Mouse (Mus musculus) forebrain, embryonic 16.5 days (tissue): Measurements from ENCODE around the gene Ppp1r14c. TPM values are rescaled to one million over a fixed set of nuclear protein-coding genes. Genes with fewer than 3 reads are reported as not detected.

Experiments used
- ATAC-seq: fragments of 200-750 bp; cut with Nextera tagmentation; 2 replicates; pipeline ENCODE4 v1.8.0; 2017; ENCODE audit warnings: mild to moderate bottlenecking, moderate library complexity
- H3K27ac ChIP-seq: fragments of 300-500 bp; sonication (generic); 2 replicates; pipeline ENCODE4 v1.5.1; 2014; ENCODE audit warnings: low read length, control low read depth
- H3K27me3 ChIP-seq: fragments of 300-500 bp; sonication (generic); replicated peaks from 2 replicates; pipeline ENCODE4 v1.6.1; 2014; ENCODE audit warnings: low read length; ENCODE audit not compliant: control insufficient read depth, insufficient read depth
- H3K36me3 ChIP-seq: fragments of 300-500 bp; sonication (generic); 2 replicates; pipeline ENCODE4 v1.6.1; 2014; ENCODE audit not compliant: control insufficient read depth, insufficient read depth
- H3K4me1 ChIP-seq: fragments of 300-500 bp; sonication (generic); replicated peaks from 2 replicates; pipeline ENCODE4 v1.6.1; 2014; ENCODE audit warnings: low read length; ENCODE audit not compliant: control insufficient read depth, insufficient read depth
- H3K4me2 ChIP-seq: fragments of 300-500 bp; sonication (generic); 2 replicates; pipeline ENCODE4 v1.6.1; 2014; ENCODE audit warnings: mild to moderate bottlenecking, low read length, control low read depth
- H3K4me3 ChIP-seq: fragments of 300-500 bp; sonication (generic); replicated peaks from 2 replicates; pipeline ENCODE4 v1.5.1; 2014; ENCODE audit warnings: mild to moderate bottlenecking, low read length, control low read depth
- H3K9ac ChIP-seq: fragments of 300-500 bp; sonication (generic); replicated peaks from 2 replicates; pipeline ENCODE4 v1.6.1; 2014; ENCODE audit warnings: low read depth, low read length, control low read depth
- H3K9me3 ChIP-seq: fragments of 300-500 bp; sonication (generic); 2 replicates; pipeline ENCODE4 v1.6.1; 2016; ENCODE audit warnings: low read length; ENCODE audit not compliant: control insufficient read depth
- WGBS: fragments of 180-500 bp; shearing (Covaris S2); extraction: QIAGEN DNeasy Blood & Tissue Kit; methylation state at CpG from one replicate; pipeline ENCODE4 v1.1.7; 2014; 5-methylcytosine and 5-hydroxymethylcytosine counted together
- polyA plus RNA-seq: library from polyadenylated mRNA; unstranded; fragments of >200 nt; fragmentation: Nextera tagmentation; extraction: Ambion mirVana; gene quantifications from 2 replicates; pipeline ENCODE4 v1.2.1, GENCODE M21; 2015

The Ppp1r14c gene
- polyA plus RNA-seq, 1 experiment from 2014 or later, result 56.5 TPM

- WGBS, result 70% methylated on average over 10 of the region's 10 CpGs
- Histone ChIP-seq H3K27ac (no peak overlapping the region), H3K27me3 (no peaks in the 10 kb centered on the region), H3K9me3 (no peaks in the 10 kb centered on the region), H3K4me1 (peaks cover 6% of the 10 kb centered on the region; the same call in 1 of the 2 replicates), H3K36me3 (no peaks in the 10 kb centered on the region), H3K9ac (no peak overlapping the region), H3K4me3 (no peak overlapping the region), H3K4me2 (no peak overlapping the region)
- ATAC-seq, result no peak
Measured at GRCm38 (mm10) chr10:3396008-3396795, 30.3 kb downstream of the Ppp1r14c start.

GRCm38 (mm10) chr10:3397406-3397805 lies 31.5 kb downstream of the Ppp1r14c start:
- no peak for ATAC-seq
- Histone ChIP-seq H3K27me3 (no peaks in the 10 kb centered on the region), H3K9ac (no peak overlapping the region), H3K4me1 (peaks cover 6% of the 10 kb centered on the region; the same call in 1 of the 2 replicates), H3K27ac (no peak overlapping the region), H3K9me3 (no peaks in the 10 kb centered on the region), H3K4me3 (no peak overlapping the region), H3K4me2 (no peak overlapping the region), H3K36me3 (no peaks in the 10 kb centered on the region)
- WGBS, result 85% methylated on average over 3 of the region's 3 CpGs

- Histone ChIP-seq H3K4me2 (no peak overlapping the region), H3K27me3 (no peaks in the 10 kb centered on the region), H3K9me3 (no peaks in the 10 kb centered on the region), H3K9ac (no peak overlapping the region), H3K27ac (no peak overlapping the region), H3K4me1 (peaks cover 6% of the 10 kb centered on the region; the same call in 1 of the 2 replicates), H3K4me3 (no peak overlapping the region), H3K36me3 (no peaks in the 10 kb centered on the region)
- ATAC-seq, result no peak
- WGBS, result 81% methylated on average over 5 of the region's 5 CpGs
Measured at GRCm38 (mm10) chr10:3398051-3398450, 32.2 kb downstream of the Ppp1r14c start.

GRCm38 (mm10) chr10:3402284-3402683 lies 36.4 kb downstream of the Ppp1r14c start:
- Histone ChIP-seq H3K4me1 (no peaks in the 10 kb centered on the region), H3K36me3 (no peaks in the 10 kb centered on the region), H3K27ac (no peak overlapping the region), H3K9ac (no peak overlapping the region), H3K27me3 (no peaks in the 10 kb centered on the region), H3K4me3 (no peak overlapping the region), H3K4me2 (no peak overlapping the region), H3K9me3 (no peaks in the 10 kb centered on the region)
- ATAC-seq, result no peak
- WGBS, result 71% methylated on average over 5 of the region's 5 CpGs

GRCm38 (mm10) chr10:3403416-3404137 lies 37.7 kb downstream of the Ppp1r14c start:
- WGBS, result 72% methylated on average over 7 of the region's 7 CpGs
- H3K9ac ChIP-seq, result no peak overlapping the region
- no peak overlapping the region for H3K4me3 ChIP-seq
- ATAC-seq, result no peak
- H3K27ac ChIP-seq, result no peak overlapping the region
- H3K36me3 ChIP-seq, result no peaks in the 10 kb centered on the region
- H3K9me3 ChIP-seq, result no peaks in the 10 kb centered on the region
- no peak overlapping the region for H3K4me2 ChIP-seq
- H3K27me3 ChIP-seq, result no peaks in the 10 kb centered on the region
- 0 out of 2 replicates have a peak, but pooled peaks cover under 1% of the 10 kb centered on the region for H3K4me1 ChIP-seq

GRCm38 (mm10) chr10:3404362-3404761 lies 38.5 kb downstream of the Ppp1r14c start:
- Histone ChIP-seq H3K36me3 (no peaks in the 10 kb centered on the region), H3K9me3 (no peaks in the 10 kb centered on the region), H3K4me2 (no peak overlapping the region), H3K27me3 (no peaks in the 10 kb centered on the region), H3K4me3 (no peak overlapping the region), H3K4me1 (0 out of 2 replicates have a peak, but pooled peaks cover 4% of the 10 kb centered on the region), H3K9ac (no peak overlapping the region), H3K27ac (no peak overlapping the region)
- 94% methylated on average over 4 of the region's 4 CpGs for WGBS
- no peak for ATAC-seq

- H3K9ac ChIP-seq, result no peak overlapping the region
- H3K4me2 ChIP-seq, result no peak overlapping the region
- 0 out of 2 replicates have a peak, but pooled peaks cover 4% of the 10 kb centered on the region for H3K4me1 ChIP-seq
- H3K27me3 ChIP-seq, result no peaks in the 10 kb centered on the region
- WGBS, result 77% methylated on average over 2 of the region's 2 CpGs
- no peak overlapping the region for H3K27ac ChIP-seq
- ATAC-seq, result no peak
- no peak overlapping the region for H3K4me3 ChIP-seq
- no peaks in the 10 kb centered on the region for H3K36me3 ChIP-seq
- no peaks in the 10 kb centered on the region for H3K9me3 ChIP-seq
Measured at GRCm38 (mm10) chr10:3406280-3406679, 40.4 kb downstream of the Ppp1r14c start.

GRCm38 (mm10) chr10:3408036-3408661 lies 42.3 kb downstream of the Ppp1r14c start:
- H3K27ac ChIP-seq, result no peak overlapping the region
- no peaks in the 10 kb centered on the region for H3K9me3 ChIP-seq
- no peak overlapping the region for H3K4me3 ChIP-seq
- H3K4me1 ChIP-seq, result 0 out of 2 replicates have a peak, but pooled peaks cover 4% of the 10 kb centered on the region
- H3K27me3 ChIP-seq, result no peaks in the 10 kb centered on the region
- no peak overlapping the region for H3K4me2 ChIP-seq
- H3K9ac ChIP-seq, result no peak overlapping the region
- H3K36me3 ChIP-seq, result no peaks in the 10 kb centered on the region
- WGBS, result 71% methylated on average over 6 of the region's 6 CpGs
- ATAC-seq, result no peak

GRCm38 (mm10) chr10:3408699-3409098 lies 42.8 kb downstream of the Ppp1r14c start:
- ATAC-seq, result peak; percentile 23; the same call in 1 of the 2 replicates
- no peaks in the 10 kb centered on the region for H3K9me3 ChIP-seq
- 0 out of 2 replicates have a peak, but pooled peaks cover 4% of the 10 kb centered on the region for H3K4me1 ChIP-seq
- H3K27me3 ChIP-seq, result no peaks in the 10 kb centered on the region
- no peak overlapping the region for H3K9ac ChIP-seq
- no peak overlapping the region for H3K4me3 ChIP-seq
- no peak overlapping the region for H3K4me2 ChIP-seq
- H3K27ac ChIP-seq, result no peak overlapping the region
- WGBS, result 60% methylated on average over 3 of the region's 3 CpGs
- no peaks in the 10 kb centered on the region for H3K36me3 ChIP-seq
